Mouse (Mus musculus) lung, postnatal 0 days (tissue): ENCODE measurements around the gene Rbm8a2.

ENCODE experiments used
- CTCF ChIP-seq: IDR thresholded peaks from 2 replicates; pipeline ENCODE4 v1.5.1; 2016; ENCODE audit warnings: antibody characterized with exemption, mild to moderate bottlenecking
- EP300 ChIP-seq: IDR thresholded peaks from 2 replicates; pipeline ENCODE4 v1.6.1; 2016; ENCODE audit warnings: antibody characterized with exemption, mild to moderate bottlenecking, control low read depth

DNA sequence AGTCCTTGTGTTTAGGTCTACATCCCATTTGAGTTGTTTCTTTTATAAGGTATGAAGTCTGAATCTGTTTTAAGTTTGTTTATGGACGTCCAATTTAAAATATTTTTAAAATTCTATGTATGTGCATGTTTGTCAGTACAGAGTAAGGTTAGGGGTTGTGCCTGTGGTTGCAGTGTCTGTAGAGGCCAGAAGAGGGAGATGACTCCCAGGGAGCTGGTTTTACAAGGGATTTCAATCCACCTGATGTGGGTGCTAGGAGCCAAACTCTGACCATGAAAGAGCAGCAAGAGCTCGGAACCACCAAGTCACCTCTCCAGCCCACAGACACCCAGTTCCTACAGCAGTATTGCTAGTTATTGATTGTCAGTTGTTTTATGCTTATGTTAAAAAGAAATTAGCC, 29.5 kb upstream of the Rbm8a2 start:
- TF ChIP-seq CTCF (no peak), EP300 (no peak)
